Mouse (Mus musculus) midbrain, embryonic 13.5 days (tissue): ENCODE data around the gene Zdhhc18. TPM values are rescaled to one million over a fixed set of nuclear protein-coding genes. Genes with fewer than 3 reads are reported as not detected.

Experiments
- ATAC-seq: fragments of 200-750 bp; cut with Nextera tagmentation; 2 replicates; pipeline ENCODE4 v1.8.0; 2017; ENCODE audit warnings: mild to moderate bottlenecking, moderate TSS enrichment, moderate library complexity
- H3K27ac ChIP-seq: fragments of 300-500 bp; sonication (generic); 2 replicates; pipeline ENCODE4 v1.5.1; 2015; ENCODE audit warnings: inconsistent platforms, mild to moderate bottlenecking, moderate library complexity
- H3K27me3 ChIP-seq: fragments of 300-500 bp; sonication (generic); 2 replicates; pipeline ENCODE4 v1.6.1; 2015; ENCODE audit warnings: mild to moderate bottlenecking, inconsistent platforms
- H3K36me3 ChIP-seq: fragments of 300-500 bp; sonication (generic); 2 replicates; pipeline ENCODE4 v1.6.1; 2015; ENCODE audit warnings: mild to moderate bottlenecking, inconsistent platforms
- H3K4me1 ChIP-seq: fragments of 300-500 bp; sonication (generic); replicated peaks from 2 replicates; pipeline ENCODE4 v1.6.1; 2015; ENCODE audit warnings: inconsistent platforms
- H3K4me2 ChIP-seq: fragments of 300-500 bp; sonication (generic); replicated peaks from 2 replicates; pipeline ENCODE4 v1.6.1; 2015; ENCODE audit warnings: moderate library complexity, mild to moderate bottlenecking, inconsistent platforms
- H3K4me3 ChIP-seq: fragments of 300-500 bp; sonication (generic); replicated peaks from 2 replicates; pipeline ENCODE4 v1.5.1; 2015; ENCODE audit warnings: mild to moderate bottlenecking, inconsistent platforms
- H3K9ac ChIP-seq: fragments of 300-500 bp; sonication (generic); replicated peaks from 2 replicates; pipeline ENCODE4 v1.6.1; 2015; ENCODE audit warnings: mild to moderate bottlenecking, inconsistent platforms
- H3K9me3 ChIP-seq: fragments of 300-500 bp; sonication (generic); 2 replicates; pipeline ENCODE4 v1.6.1; 2016; ENCODE audit warnings: mild to moderate bottlenecking, inconsistent platforms
- WGBS: fragments of 180-500 bp; shearing (Covaris S2); methylation state at CpG from one replicate; pipeline ENCODE4 v1.1.7; 2015; 5-methylcytosine and 5-hydroxymethylcytosine counted together
- polyA plus RNA-seq: library from polyadenylated mRNA; unstranded; fragments of >200 nt; fragmentation: Nextera tagmentation; extraction: Ambion mirVana; gene quantifications from 2 replicates; pipeline ENCODE4 v1.2.1, GENCODE M21; 2015

Zdhhc18 gene
- polyA plus RNA-seq, 1 experiment from 2014 or later = 3.5 TPM

GRCm38 (mm10) chr4:133612416-133612815 is 37.5 kb downstream of the Zdhhc18 start:
- no peak overlapping the region for H3K4me3 ChIP-seq
- no peak overlapping the region for H3K4me2 ChIP-seq
- no peak overlapping the region for H3K9ac ChIP-seq
- H3K27ac ChIP-seq = no peak overlapping the region
- no peak for ATAC-seq
- no peaks in the 10 kb centered on the region for H3K4me1 ChIP-seq
- H3K9me3 ChIP-seq = 0 out of 2 replicates have a peak, but pooled peaks cover 3% of the 10 kb centered on the region
- H3K27me3 ChIP-seq = no peaks in the 10 kb centered on the region
- peaks cover 71% of the 10 kb centered on the region for H3K36me3 ChIP-seq
- whole genome bisulfite sequencing = 97% methylated on average over 7 of the region's 7 CpGs

GRCm38 (mm10) chr4:133611815-133612214 is 38.1 kb downstream of the Zdhhc18 start:
- no peaks in the 10 kb centered on the region for H3K27me3 ChIP-seq
- H3K4me3 ChIP-seq = no peak overlapping the region
- ATAC-seq = no peak
- H3K9me3 ChIP-seq = 0 out of 2 replicates have a peak, but pooled peaks cover 3% of the 10 kb centered on the region
- no peaks in the 10 kb centered on the region for H3K4me1 ChIP-seq
- H3K4me2 ChIP-seq = no peak overlapping the region
- no peak overlapping the region for H3K9ac ChIP-seq
- peaks cover 75% of the 10 kb centered on the region for H3K36me3 ChIP-seq
- no peak overlapping the region for H3K27ac ChIP-seq
- WGBS = 98% methylated on average over 5 of the region's 5 CpGs

DNA sequence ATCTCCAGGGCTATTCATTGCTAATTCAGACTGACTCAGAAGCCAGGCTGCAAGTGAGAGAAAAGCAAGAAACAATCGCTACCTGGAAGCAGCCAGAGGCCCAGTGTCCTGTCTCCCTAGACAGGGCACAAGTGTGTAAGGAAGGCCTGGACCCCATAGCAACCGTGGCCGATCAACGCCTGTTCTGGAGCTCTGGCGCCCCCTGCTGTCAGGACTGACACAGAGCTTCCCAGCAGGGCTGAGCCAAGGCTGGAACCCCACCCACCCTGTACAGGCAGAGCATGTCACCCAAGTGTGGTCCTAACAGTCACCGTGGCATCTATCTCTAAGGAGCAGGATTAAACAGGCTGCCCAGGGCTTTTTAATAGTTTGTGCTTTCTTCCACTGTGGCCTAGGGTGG is 40.2 kb downstream of the Zdhhc18 start:
- H3K9ac ChIP-seq = no peak overlapping the region
- no peaks in the 10 kb centered on the region for H3K27me3 ChIP-seq
- no peak overlapping the region for H3K4me2 ChIP-seq
- 0 out of 2 replicates have a peak, but pooled peaks cover 3% of the 10 kb centered on the region for H3K9me3 ChIP-seq
- no peaks in the 10 kb centered on the region for H3K4me1 ChIP-seq
- no peak overlapping the region for H3K27ac ChIP-seq
- H3K36me3 ChIP-seq = peaks cover 82% of the 10 kb centered on the region
- 29% methylated on average over 6 of the region's 6 CpGs for WGBS
- H3K4me3 ChIP-seq = no peak overlapping the region
- ATAC-seq = peak; percentile 56; the same call in 1 of the 2 replicates

- Histone ChIP-seq H3K9ac (no peak overlapping the region), H3K36me3 (peaks cover 71% of the 10 kb centered on the region), H3K27me3 (peaks cover 12% of the 10 kb centered on the region), H3K4me1 (no peaks in the 10 kb centered on the region), H3K27ac (no peak overlapping the region), H3K4me2 (no peak overlapping the region), H3K9me3 (0 out of 2 replicates have a peak, but pooled peaks cover 3% of the 10 kb centered on the region), H3K4me3 (no peak overlapping the region)
- 84% methylated on average over 10 of the region's 10 CpGs for WGBS
- ATAC-seq = no peak
Observed at GRCm38 (mm10) chr4:133607284-133607683, 42.7 kb downstream of the Zdhhc18 start.

- WGBS = 60% methylated on average over 9 of the region's 9 CpGs
- Histone ChIP-seq H3K27me3 (peaks cover 31% of the 10 kb centered on the region), H3K27ac (no peak overlapping the region), H3K4me3 (no peak overlapping the region), H3K9ac (no peak overlapping the region), H3K9me3 (no peaks in the 10 kb centered on the region), H3K4me1 (peaks cover 5% of the 10 kb centered on the region; the same call in 1 of the 2 replicates), H3K36me3 (peaks cover 54% of the 10 kb centered on the region), H3K4me2 (no peak overlapping the region)
- ATAC-seq = no peak
Observed at GRCm38 (mm10) chr4:133605330-133605729, 44.6 kb downstream of the Zdhhc18 start.

GRCm38 (mm10) chr4:133604856-133605255 is 45.1 kb downstream of the Zdhhc18 start:
- Histone ChIP-seq H3K36me3 (peaks cover 51% of the 10 kb centered on the region), H3K4me1 (peaks cover 9% of the 10 kb centered on the region), H3K9me3 (no peaks in the 10 kb centered on the region), H3K27ac (no peak overlapping the region), H3K9ac (no peak overlapping the region), H3K27me3 (peaks cover 36% of the 10 kb centered on the region), H3K4me3 (no peak overlapping the region), H3K4me2 (no peak overlapping the region)
- no peak for ATAC-seq
- 69% methylated on average over 6 of the region's 6 CpGs for WGBS

- Histone ChIP-seq H3K4me2 (no peak overlapping the region), H3K36me3 (peaks cover 51% of the 10 kb centered on the region), H3K27ac (no peak overlapping the region), H3K4me3 (no peak overlapping the region), H3K9me3 (no peaks in the 10 kb centered on the region), H3K9ac (no peak overlapping the region), H3K27me3 (peaks cover 43% of the 10 kb centered on the region), H3K4me1 (peaks cover 16% of the 10 kb centered on the region)
- ATAC-seq = no peak
- WGBS = 91% methylated on average over 7 of the region's 7 CpGs
Observed at GRCm38 (mm10) chr4:133604175-133604574, 45.8 kb downstream of the Zdhhc18 start.

GRCm38 (mm10) chr4:133603056-133603455 is 46.9 kb downstream of the Zdhhc18 start:
- Histone ChIP-seq H3K9ac (no peak overlapping the region), H3K36me3 (peaks cover 42% of the 10 kb centered on the region), H3K4me3 (no peak overlapping the region), H3K4me2 (no peak overlapping the region), H3K9me3 (no peaks in the 10 kb centered on the region), H3K27ac (no peak overlapping the region), H3K27me3 (peaks cover 54% of the 10 kb centered on the region), H3K4me1 (peaks cover 17% of the 10 kb centered on the region)
- no peak for ATAC-seq
- 92% methylated on average over 5 of the region's 5 CpGs for WGBS

DNA sequence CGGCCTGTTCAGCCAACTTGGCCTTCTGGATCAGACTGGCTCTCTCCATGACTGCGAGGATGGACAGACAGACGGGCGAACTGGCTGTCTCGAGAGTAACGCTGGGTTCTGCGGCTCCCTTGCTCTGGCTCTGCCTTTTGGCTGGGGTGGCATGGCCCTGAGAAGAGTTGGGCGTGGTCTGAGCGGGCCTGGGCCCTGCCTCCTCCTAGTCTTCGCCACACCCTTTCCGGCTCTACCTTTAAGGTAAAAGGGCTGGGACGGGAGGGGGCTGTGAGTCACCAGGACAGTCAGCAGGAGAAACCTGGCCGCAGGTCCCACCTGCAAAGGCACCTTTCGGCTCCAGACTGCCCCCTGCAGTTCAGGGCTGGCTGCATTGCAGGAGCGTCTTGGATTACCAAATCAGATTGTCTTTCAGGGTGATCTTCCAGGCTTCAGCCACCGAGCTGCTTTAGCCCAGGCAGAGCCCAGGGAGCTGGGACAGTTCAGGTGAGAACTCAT is 48.2 kb downstream of the Zdhhc18 start, which contains the start of gene Sfn:
Sfn (minus strand) TSS at position 448 of the 498 bp plus-strand sequence.
- Histone ChIP-seq H3K4me3 (no peak within 1 kb of the TSS), H3K27ac (no peak within 1 kb of the TSS), H3K9ac (no peak within 1 kb of the TSS), H3K36me3 (peaks cover 31% of the 10 kb centered on the region), H3K9me3 (no peaks in the 10 kb centered on the region), H3K4me1 (peaks cover 17% of the 10 kb centered on the region), H3K27me3 (peaks cover 63% of the 10 kb centered on the region), H3K4me2 (peak within 1 kb of the TSS; percentile 23; the same call in 1 of the 2 replicates)
- 3% methylated on average over 16 of the region's 16 CpGs for WGBS
- no peak for ATAC-seq

DNA sequence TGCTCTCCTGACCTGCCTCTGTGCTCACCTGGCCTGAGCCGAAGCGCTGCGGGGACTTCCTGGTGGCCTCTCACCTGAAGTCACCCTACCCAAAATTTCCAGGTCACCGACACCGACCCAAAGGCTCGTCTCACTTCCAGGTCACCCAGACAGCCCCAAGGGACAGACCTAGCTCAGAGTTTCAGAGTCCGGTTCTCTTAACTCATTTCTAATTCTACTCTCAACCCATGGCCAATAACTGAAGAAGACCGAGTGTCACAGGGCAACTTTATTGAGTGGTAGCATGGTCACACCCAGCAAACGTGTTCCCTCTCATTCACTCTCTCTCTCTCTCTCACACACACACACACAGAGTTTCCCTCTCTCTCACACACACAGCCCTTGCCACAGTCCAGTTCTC is 49.6 kb downstream of the Zdhhc18 start:
- Histone ChIP-seq H3K36me3 (peaks cover 16% of the 10 kb centered on the region), H3K4me3 (peak overlapping the region; percentile 44), H3K4me2 (peak overlapping the region; percentile 62), H3K9ac (no peak overlapping the region), H3K27ac (no peak overlapping the region), H3K9me3 (no peaks in the 10 kb centered on the region), H3K27me3 (peaks cover 63% of the 10 kb centered on the region), H3K4me1 (peaks cover 17% of the 10 kb centered on the region)
- ATAC-seq = no peak
- WGBS = 16% methylated on average over 9 of the region's 9 CpGs

GRCm38 (mm10) chr4:133599571-133600073 is 50.3 kb downstream of the Zdhhc18 start:
- Histone ChIP-seq H3K4me1 (peaks cover 17% of the 10 kb centered on the region), H3K4me2 (peak overlapping the region; percentile 62), H3K27ac (no peak overlapping the region), H3K4me3 (peak overlapping the region; percentile 44), H3K9ac (peak overlapping the region; percentile 48), H3K9me3 (no peaks in the 10 kb centered on the region), H3K27me3 (peaks cover 63% of the 10 kb centered on the region), H3K36me3 (peaks cover 11% of the 10 kb centered on the region)
- under 1% methylated on average over 42 of the region's 50 CpGs for WGBS
- peak; percentile 95 for ATAC-seq

DNA sequence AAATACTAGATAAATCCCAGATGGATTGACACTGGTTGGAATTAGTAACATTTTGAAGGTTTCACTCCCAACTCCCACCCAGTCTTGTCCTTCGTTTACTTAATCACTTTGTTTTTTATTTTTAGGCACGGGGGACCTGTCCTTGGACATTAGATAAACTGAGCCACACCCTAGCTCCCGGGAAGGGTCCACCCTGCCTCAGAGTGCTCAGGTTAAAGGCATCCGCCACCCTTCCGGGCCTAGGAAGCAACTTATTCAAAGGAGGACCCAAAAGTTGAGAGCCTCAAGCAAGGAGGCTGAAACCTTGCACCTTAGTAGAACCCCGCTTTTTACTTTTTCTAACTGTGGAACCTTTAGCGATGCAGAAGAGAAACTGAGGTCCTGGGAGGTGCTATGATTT is 50.8 kb downstream of the Zdhhc18 start:
- Histone ChIP-seq H3K27me3 (peaks cover 63% of the 10 kb centered on the region), H3K4me1 (peaks cover 17% of the 10 kb centered on the region), H3K27ac (no peak overlapping the region), H3K4me3 (peak overlapping the region; percentile 44), H3K36me3 (peaks cover 9% of the 10 kb centered on the region), H3K9me3 (no peaks in the 10 kb centered on the region), H3K4me2 (peak overlapping the region; percentile 62), H3K9ac (no peak overlapping the region)
- 31% methylated on average over 7 of the region's 7 CpGs for WGBS
- no peak for ATAC-seq
